Mouse (Mus musculus) hindbrain, embryonic 16.5 days (tissue): ENCODE results near the gene Zfp704. TPM values are rescaled to one million over a fixed set of nuclear protein-coding genes. Genes with fewer than 3 reads are reported as not detected.

ENCODE experiments used
- ATAC-seq: fragments of 200-750 bp; cut with Nextera tagmentation; 2 replicates; pipeline ENCODE4 v1.8.0; 2017; ENCODE audit warnings: moderate TSS enrichment, moderate library complexity
- H3K27ac ChIP-seq: fragments of 300-500 bp; sonication (generic); 2 replicates; pipeline ENCODE4 v1.5.1; 2014; ENCODE audit warnings: low read depth, mild to moderate bottlenecking, control low read depth, low read length, moderate library complexity
- H3K27me3 ChIP-seq: fragments of 300-500 bp; sonication (generic); replicated peaks from 2 replicates; pipeline ENCODE4 v1.6.1; 2014; ENCODE audit warnings: low read length; ENCODE audit not compliant: control insufficient read depth, insufficient read depth
- H3K36me3 ChIP-seq: fragments of 300-500 bp; sonication (generic); 2 replicates; pipeline ENCODE4 v1.6.1; 2014; ENCODE audit warnings: mild to moderate bottlenecking, low read length, moderate library complexity, mixed read lengths; ENCODE audit not compliant: control insufficient read depth, insufficient read depth
- H3K4me1 ChIP-seq: fragments of 300-500 bp; sonication (generic); 2 replicates; pipeline ENCODE4 v1.6.1; 2014; ENCODE audit warnings: low read depth, low read length; ENCODE audit not compliant: control insufficient read depth, insufficient read depth
- H3K4me2 ChIP-seq: fragments of 300-500 bp; sonication (generic); 2 replicates; pipeline ENCODE4 v1.6.1; 2014; ENCODE audit warnings: mild to moderate bottlenecking, low read length, control low read depth, moderate library complexity
- H3K4me3 ChIP-seq: fragments of 300-500 bp; sonication (generic); 2 replicates; pipeline ENCODE4 v1.5.1; 2014; ENCODE audit warnings: mild to moderate bottlenecking, low read length, control low read depth, moderate library complexity
- H3K9ac ChIP-seq: fragments of 300-500 bp; sonication (generic); 2 replicates; pipeline ENCODE4 v1.6.1; 2014; ENCODE audit warnings: low read depth, mild to moderate bottlenecking, control low read depth, low read length, moderate library complexity
- H3K9me3 ChIP-seq: fragments of 300-500 bp; sonication (generic); 2 replicates; pipeline ENCODE4 v1.6.1; 2014; ENCODE audit warnings: mild to moderate bottlenecking, low read length, moderate library complexity; ENCODE audit not compliant: control insufficient read depth
- WGBS: fragments of 180-500 bp; shearing (Covaris S2); extraction: QIAGEN DNeasy Blood & Tissue Kit; methylation state at CpG from one replicate; pipeline ENCODE4 v1.1.7; 2014; 5-methylcytosine and 5-hydroxymethylcytosine counted together
- polyA plus RNA-seq: library from polyadenylated mRNA; unstranded; fragments of >200 nt; fragmentation: Nextera tagmentation; extraction: Ambion mirVana; gene quantifications from 2 replicates; pipeline ENCODE4 v1.2.1, GENCODE M21; 2015

Gene Zfp704
- polyA plus RNA-seq, 1 experiment from 2014 or later, result 13.3 TPM

DNA sequence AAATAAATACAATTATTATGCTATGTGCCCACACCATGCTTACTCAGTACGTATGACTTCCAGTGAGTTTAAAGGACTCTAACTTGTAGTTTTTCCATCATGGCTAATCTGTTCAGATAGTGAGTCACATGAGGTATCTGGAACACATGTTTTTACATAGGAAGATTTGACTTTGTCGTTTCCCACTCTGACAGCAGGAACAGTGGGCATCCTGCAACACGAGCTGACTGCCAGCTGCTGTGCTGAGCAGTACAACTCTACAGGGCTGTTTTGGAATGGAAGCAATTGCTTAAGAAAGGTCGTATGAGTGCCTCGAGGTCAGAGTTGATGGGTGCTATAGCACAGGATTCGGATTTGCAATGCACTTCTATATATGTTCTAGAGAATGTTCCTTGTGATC, 169.4 kb downstream of the Zfp704 start:
- H3K9me3 ChIP-seq, result no peaks in the 10 kb centered on the region
- no peak overlapping the region for H3K4me2 ChIP-seq
- peaks cover 12% of the 10 kb centered on the region; the same call in 1 of the 2 replicates for H3K36me3 ChIP-seq
- no peaks in the 10 kb centered on the region for H3K27me3 ChIP-seq
- no peak overlapping the region for H3K4me3 ChIP-seq
- no peak for ATAC-seq
- H3K9ac ChIP-seq, result no peak overlapping the region
- H3K27ac ChIP-seq, result no peak overlapping the region
- 80% methylated on average over 6 of the region's 6 CpGs for WGBS
- H3K4me1 ChIP-seq, result no peaks in the 10 kb centered on the region

DNA sequence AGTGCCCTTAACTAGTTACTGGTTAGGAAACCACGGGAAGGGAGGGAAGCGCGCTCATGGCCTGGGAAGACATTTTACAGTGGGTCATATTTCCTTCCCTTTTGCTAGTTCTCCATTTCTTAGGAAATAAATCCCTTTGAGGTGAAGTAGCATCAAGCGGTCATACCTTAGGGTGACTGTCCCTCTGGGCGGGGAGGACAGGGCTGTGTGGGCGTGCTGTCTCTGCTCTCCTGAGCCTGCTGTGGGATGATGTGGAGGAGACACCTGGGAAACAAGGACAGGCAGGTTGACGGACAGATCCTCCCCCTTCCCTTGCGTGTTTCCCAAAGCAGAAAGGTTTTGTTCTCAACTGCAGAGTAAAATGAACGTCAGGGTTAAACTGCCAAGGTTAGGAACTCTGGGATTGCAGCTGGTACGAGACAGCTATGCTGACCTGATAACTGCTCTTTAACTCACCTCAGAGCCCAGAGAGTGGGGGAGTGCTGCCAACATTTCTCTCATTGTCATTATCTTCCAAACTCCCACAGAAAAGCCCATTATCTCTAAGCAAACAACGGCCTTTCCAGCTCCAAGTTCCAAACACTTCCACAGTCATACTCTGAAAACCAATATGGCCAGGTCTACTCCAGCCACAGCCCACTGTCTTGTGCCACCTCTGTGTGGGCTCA, 170.1 kb downstream of the Zfp704 start:
- WGBS, result 87% methylated on average over 11 of the region's 11 CpGs
- Histone ChIP-seq H3K27me3 (no peaks in the 10 kb centered on the region), H3K4me1 (no peaks in the 10 kb centered on the region)

DNA sequence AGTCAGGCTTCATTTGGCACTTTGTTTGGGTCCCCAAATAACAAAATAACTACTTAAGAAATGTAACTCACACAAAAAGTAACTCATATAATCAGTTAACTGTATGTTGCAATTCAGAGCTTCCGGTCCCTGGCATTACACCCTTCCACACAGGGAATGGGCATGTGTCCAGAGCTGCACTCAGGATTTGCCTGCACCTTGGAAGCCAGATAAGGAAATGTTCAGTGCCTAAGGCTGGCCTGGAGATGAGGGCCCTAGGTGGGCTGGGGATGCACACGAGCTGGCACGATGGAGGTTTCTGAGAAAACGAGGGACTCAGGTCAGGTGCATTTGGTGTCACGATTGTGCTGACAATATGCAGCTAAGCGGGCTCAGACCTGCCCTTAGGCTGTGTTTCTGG, 173.6 kb downstream of the Zfp704 start:
- Histone ChIP-seq H3K27me3 (no peaks in the 10 kb centered on the region), H3K4me3 (no peak overlapping the region), H3K36me3 (peaks cover 10% of the 10 kb centered on the region; the same call in 1 of the 2 replicates), H3K4me2 (no peak overlapping the region), H3K9ac (no peak overlapping the region), H3K27ac (no peak overlapping the region), H3K4me1 (no peaks in the 10 kb centered on the region), H3K9me3 (no peaks in the 10 kb centered on the region)
- ATAC-seq, result no peak
- WGBS, result 72% methylated on average over 6 of the region's 6 CpGs

More for the DNA sequence above, 170.1 kb downstream of the Zfp704 start:
- Histone ChIP-seq H3K9ac (no peak overlapping the region), H3K36me3 (peaks cover 12% of the 10 kb centered on the region; the same call in 1 of the 2 replicates), H3K4me2 (no peak overlapping the region), H3K27ac (no peak overlapping the region), H3K9me3 (no peaks in the 10 kb centered on the region), H3K4me3 (no peak overlapping the region)
- no peak for ATAC-seq

DNA sequence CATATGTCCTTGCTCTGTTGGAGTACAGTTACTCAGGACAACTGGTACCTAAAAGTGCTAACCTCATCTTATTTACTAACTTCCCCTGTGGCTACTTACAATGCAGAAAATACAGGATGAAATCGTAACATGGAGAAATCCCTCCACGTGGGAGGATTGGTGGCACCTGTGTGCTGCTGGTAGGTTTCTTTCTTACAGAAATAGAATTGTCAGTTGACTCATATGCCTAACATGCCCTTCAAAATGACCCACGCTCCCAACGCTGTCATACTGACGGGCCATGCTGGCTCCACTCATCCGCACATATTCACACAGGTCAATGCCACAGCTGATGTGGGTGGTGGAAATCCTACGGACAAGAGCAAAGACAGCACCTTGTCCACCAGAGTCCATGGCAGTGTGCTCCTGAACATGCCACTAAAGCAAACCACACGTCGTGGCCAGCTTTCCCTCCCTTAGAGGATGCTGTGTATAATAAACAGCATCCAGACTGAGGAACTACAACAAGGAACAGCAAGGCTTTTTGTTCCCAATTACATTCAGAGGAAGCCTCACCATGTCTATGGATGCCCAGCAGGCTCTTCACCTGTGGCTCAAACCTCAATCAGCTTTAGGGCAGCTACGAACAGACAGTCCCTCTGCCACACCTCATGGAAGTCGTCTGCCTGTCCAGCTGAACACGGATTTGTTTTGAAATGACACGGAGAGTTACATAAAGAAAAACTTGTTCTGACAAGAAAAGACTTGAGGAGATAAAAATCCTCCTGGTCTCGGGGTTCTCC, 175.3 kb downstream of the Zfp704 start:
- H3K9ac ChIP-seq, result no peak overlapping the region
- no peak overlapping the region for H3K27ac ChIP-seq
- WGBS, result 93% methylated on average over 14 of the region's 14 CpGs
- no peak overlapping the region for H3K4me2 ChIP-seq
- peaks cover 10% of the 10 kb centered on the region; the same call in 1 of the 2 replicates for H3K36me3 ChIP-seq
- no peak overlapping the region for H3K4me3 ChIP-seq
- no peaks in the 10 kb centered on the region for H3K9me3 ChIP-seq
- no peaks in the 10 kb centered on the region for H3K27me3 ChIP-seq
- no peaks in the 10 kb centered on the region for H3K4me1 ChIP-seq
- no peak for ATAC-seq

DNA sequence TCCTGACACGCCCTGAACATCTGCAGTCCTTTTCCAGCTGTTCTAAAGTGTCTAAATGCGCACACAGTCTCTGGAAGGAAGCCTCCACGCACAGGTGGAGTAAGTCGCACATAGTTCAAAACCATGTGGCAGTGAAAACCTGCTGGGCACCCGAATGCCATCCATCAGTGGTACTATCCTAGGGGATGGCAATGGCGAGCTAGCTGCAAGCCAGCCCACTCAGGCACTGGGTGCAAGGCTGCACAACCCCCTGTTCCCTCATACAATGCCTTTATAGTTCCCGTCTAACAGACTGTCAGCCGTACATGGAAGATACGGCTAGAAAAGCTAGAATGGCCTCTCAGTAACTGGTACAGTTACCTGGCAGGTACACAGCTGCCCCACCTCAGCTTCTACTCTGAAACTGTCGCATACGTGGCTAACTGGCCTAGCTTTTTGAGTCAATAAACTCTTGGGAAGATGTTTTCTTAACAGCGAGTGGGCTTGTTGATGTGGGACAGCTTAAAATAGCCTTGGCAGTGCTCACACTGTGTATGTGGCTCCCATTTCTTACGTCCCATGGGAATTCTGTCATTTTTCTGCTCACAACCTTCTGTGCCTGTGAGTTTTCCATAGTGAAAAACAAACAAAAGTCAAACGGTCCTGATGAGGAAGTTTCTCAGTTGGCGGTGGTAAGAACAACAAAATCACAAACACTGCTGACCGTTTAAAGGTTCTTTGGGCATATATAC, 176.9 kb downstream of the Zfp704 start:
- Histone ChIP-seq H3K4me1 (no peaks in the 10 kb centered on the region), H3K9ac (no peak overlapping the region), H3K27me3 (no peaks in the 10 kb centered on the region), H3K9me3 (no peaks in the 10 kb centered on the region), H3K4me3 (no peak overlapping the region), H3K4me2 (no peak overlapping the region), H3K36me3 (peaks cover 7% of the 10 kb centered on the region; the same call in 1 of the 2 replicates), H3K27ac (no peak overlapping the region)
- no peak for ATAC-seq
- WGBS, result 85% methylated on average over 16 of the region's 16 CpGs

DNA sequence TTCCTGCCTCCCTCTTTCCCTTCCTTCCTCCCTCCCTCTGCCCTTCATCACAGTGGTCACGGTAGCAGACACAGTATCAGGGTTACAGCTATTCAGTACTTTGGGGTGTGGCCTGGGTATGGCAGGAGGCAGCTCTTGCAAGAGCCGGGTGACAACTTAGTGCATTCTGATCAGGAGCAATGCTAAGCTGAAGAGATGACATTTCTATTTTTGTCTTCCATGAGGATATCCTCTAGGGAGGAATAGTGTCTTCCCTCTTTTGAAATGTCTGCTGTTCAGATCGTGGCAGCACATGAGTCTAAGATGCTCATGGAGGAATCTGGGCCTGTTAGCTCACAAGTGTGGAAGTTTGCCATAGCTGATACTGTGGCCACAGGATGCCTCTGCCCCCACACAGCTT, 177.7 kb downstream of the Zfp704 start:
- H3K27ac ChIP-seq, result no peak overlapping the region
- no peak overlapping the region for H3K4me3 ChIP-seq
- peaks cover 2% of the 10 kb centered on the region; the same call in 1 of the 2 replicates for H3K36me3 ChIP-seq
- no peaks in the 10 kb centered on the region for H3K9me3 ChIP-seq
- no peaks in the 10 kb centered on the region for H3K4me1 ChIP-seq
- no peak for ATAC-seq
- H3K4me2 ChIP-seq, result no peak overlapping the region
- 65% methylated on average over 3 of the region's 3 CpGs for WGBS
- H3K27me3 ChIP-seq, result no peaks in the 10 kb centered on the region
- H3K9ac ChIP-seq, result no peak overlapping the region

DNA sequence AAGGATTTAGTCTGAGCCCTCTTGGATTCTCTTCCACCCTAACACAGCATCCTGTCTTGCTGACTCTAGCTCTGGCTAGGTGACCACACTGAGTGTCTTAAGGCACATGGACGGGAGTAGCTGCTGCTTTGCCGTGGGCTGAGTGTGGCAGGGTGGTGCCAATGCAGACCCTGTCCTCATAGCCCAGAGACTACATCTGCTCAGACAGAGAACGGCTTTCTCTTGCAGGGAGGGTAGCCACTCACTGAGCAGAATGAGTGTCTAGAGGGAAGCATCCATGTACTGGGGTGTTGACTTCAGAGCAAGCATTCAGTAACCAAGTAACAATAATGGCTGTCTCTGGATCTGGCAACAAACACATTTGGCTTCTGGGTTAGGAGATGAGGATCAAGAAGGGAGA, 179.9 kb downstream of the Zfp704 start:
- no peak for ATAC-seq
- H3K4me3 ChIP-seq, result no peak overlapping the region
- no peaks in the 10 kb centered on the region for H3K9me3 ChIP-seq
- H3K27ac ChIP-seq, result no peak overlapping the region
- WGBS, result 88% methylated on average over 3 of the region's 3 CpGs
- H3K4me1 ChIP-seq, result no peaks in the 10 kb centered on the region
- H3K36me3 ChIP-seq, result no peaks in the 10 kb centered on the region
- H3K4me2 ChIP-seq, result no peak overlapping the region
- H3K9ac ChIP-seq, result no peak overlapping the region
- no peaks in the 10 kb centered on the region for H3K27me3 ChIP-seq

DNA sequence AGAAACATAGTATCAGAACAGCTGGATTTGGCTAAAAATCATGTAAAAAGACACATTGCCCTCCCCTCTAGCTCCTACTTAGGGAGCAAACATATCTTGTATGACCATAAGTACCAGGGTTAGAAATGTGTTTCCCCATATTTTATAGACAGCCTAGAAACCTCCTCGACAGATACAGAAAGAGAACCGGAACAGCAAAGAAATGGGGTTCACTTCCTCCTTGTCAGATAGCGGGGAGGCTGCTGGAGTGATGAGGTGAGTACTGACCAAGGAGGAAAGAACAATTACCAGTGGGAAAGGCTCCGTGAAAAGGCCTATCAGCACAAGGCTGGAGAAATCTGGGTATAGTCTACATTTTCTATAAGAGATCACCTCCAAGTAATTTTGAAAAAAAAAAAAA, 182.1 kb downstream of the Zfp704 start:
- no peak for ATAC-seq
- H3K9ac ChIP-seq, result no peak overlapping the region
- no peak overlapping the region for H3K27ac ChIP-seq
- H3K4me2 ChIP-seq, result no peak overlapping the region
- H3K27me3 ChIP-seq, result no peaks in the 10 kb centered on the region
- H3K36me3 ChIP-seq, result no peaks in the 10 kb centered on the region
- WGBS, result 92% methylated on average over 4 of the region's 4 CpGs
- H3K4me3 ChIP-seq, result no peak overlapping the region
- no peaks in the 10 kb centered on the region for H3K9me3 ChIP-seq
- H3K4me1 ChIP-seq, result no peaks in the 10 kb centered on the region

DNA sequence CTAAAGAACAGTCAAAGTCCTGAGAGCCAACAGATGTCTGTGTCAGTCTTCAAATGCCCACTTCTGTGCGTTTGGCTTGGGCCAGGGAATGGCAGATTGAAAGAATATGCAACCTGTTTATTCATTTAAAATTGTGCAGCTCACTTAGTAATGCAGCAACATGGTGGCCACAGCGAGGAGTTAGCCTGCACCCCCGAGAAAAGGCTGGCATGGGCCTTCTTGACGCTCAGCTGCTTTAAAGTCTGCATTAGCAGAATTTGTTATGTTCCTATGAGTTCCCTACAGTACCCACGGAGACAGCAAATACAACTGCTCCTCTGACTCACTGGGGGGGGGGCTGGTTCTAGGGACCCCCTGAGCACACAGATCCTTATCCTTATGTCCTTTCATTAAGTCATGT, 184.2 kb downstream of the Zfp704 start:
- H3K9me3 ChIP-seq, result no peaks in the 10 kb centered on the region
- no peak for ATAC-seq
- no peak overlapping the region for H3K9ac ChIP-seq
- H3K27ac ChIP-seq, result no peak overlapping the region
- WGBS, result 90% methylated on average over 5 of the region's 5 CpGs
- H3K27me3 ChIP-seq, result no peaks in the 10 kb centered on the region
- H3K4me3 ChIP-seq, result no peak overlapping the region
- no peak overlapping the region for H3K4me2 ChIP-seq
- H3K4me1 ChIP-seq, result no peaks in the 10 kb centered on the region
- H3K36me3 ChIP-seq, result no peaks in the 10 kb centered on the region
